Mouse (Mus musculus): ENCODE measurements at regions not wholly inside any gene's neighbourhood (a gene's known extent, or its start where the extent isn't known, plus 50 kb on each side); places are given as distances from the start of the nearest gene placed in this dataset.

DNA sequence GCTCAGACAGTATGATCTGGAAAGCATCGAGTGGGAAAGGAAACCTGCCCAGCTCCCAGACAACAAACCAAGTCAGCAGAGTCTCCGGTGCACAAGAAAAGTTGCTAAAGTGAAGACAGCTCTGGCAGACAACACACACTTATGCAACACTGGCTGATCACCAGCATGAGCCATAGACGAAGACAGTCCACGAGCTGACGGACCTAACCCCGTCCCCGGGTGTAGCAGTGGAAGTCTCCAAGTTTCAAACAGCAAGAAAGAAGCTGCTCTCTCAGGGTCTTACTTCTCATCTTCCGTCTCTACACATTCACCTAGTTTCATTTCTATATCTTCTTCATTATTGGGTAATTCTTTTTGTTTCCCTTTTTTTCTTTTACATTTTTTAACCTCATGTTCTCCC is 1083.8 kb upstream of the 2610301B20Rik start:
- no peak for TF ChIP-seq CTCF (IDR thresholded peaks at IDR 0.05; ENCODE audit: low read depth)
- TF ChIP-seq EP300 (IDR thresholded peaks at IDR 0.05; ENCODE audit: low read depth) = no peak
